Mouse (Mus musculus) spleen, embryonic (tissue): ENCODE results near the gene Gdpd1.

ENCODE experiments used
- CTCF ChIA-PET: fragments of 350-600 bp; sonication (Branson Sonifier 250); formaldehyde crosslinking; loops from one replicate; lab custom pipeline; 2022; lab: Charles Lee

The Gdpd1 gene

GRCm38 (mm10) chr11:86992461-86992988 lies 81.3 kb downstream of the Gdpd1 start:
- CTCF ChIA-PET: interaction anchor here (0.7 kb wide), 1 partner anchor 87 kb away, joined by 4 read pairs; no protein-coding TSS in a partner anchor

GRCm38 (mm10) chr11:86991241-86991640 lies 82.6 kb downstream of the Gdpd1 start:
- CTCF ChIA-PET: no interaction called here

- CTCF ChIA-PET: interaction anchor here (0.5 kb wide), 1 partner anchor 352 kb away, joined by 4 read pairs; no protein-coding TSS in a partner anchor
Observed at GRCm38 (mm10) chr11:86990309-86990708, 83.6 kb downstream of the Gdpd1 start.

GRCm38 (mm10) chr11:86984990-86985389 lies 88.9 kb downstream of the Gdpd1 start:
- CTCF ChIA-PET: no interaction called here
